Mouse (Mus musculus): ENCODE measurements at regions not wholly inside any gene's neighbourhood (a gene's known extent, or its start where the extent isn't known, plus 50 kb on each side); places are given as distances from the start of the nearest gene placed in this dataset.
"Not testable (repeated sequence)": the region's sequence is repeated elsewhere in the genome, so short reads cannot be mapped to it uniquely, and the experiment has no call there.

- DNase-seq, result no peak
Measured at GRCm38 (mm10) chr1:30751138-30751907, 122.4 kb downstream of the Phf3 start.

GRCm38 (mm10) chr1:30741955-30742354, 131.8 kb downstream of the Phf3 start:
- DNase-seq, result no peak

- no peak for DNase-seq
Measured at GRCm38 (mm10) chr1:30740831-30741230, 132.9 kb downstream of the Phf3 start.

GRCm38 (mm10) chr1:30721519-30721918, 152.2 kb downstream of the Phf3 start:
- no peak for DNase-seq

GRCm38 (mm10) chr1:30720829-30721228, 152.9 kb downstream of the Phf3 start:
- DNase-seq, result no peak

GRCm38 (mm10) chr1:30718578-30718977, 155.1 kb downstream of the Phf3 start:
- DNase-seq, result no peak

GRCm38 (mm10) chr1:30716346-30716745, 157.4 kb downstream of the Phf3 start:
- no peak for DNase-seq

- no peak for DNase-seq
Measured at GRCm38 (mm10) chr1:30701116-30701515, 172.6 kb downstream of the Phf3 start.

- DNase-seq, result peak; percentile 75
Measured at GRCm38 (mm10) chr1:30700399-30701081, 173.2 kb downstream of the Phf3 start.

- DNase-seq, result no peak
Measured at GRCm38 (mm10) chr1:30696342-30696741, 177.4 kb downstream of the Phf3 start.

- DNase-seq, result no peak
Measured at GRCm38 (mm10) chr1:30685318-30685717, 188.4 kb downstream of the Phf3 start.

- no peak for DNase-seq
Measured at GRCm38 (mm10) chr1:30683889-30684288, 189.8 kb downstream of the Phf3 start.

- peak; percentile 32 for DNase-seq
Measured at GRCm38 (mm10) chr1:30639807-30640206, 233.9 kb downstream of the Phf3 start.

- DNase-seq, result no peak
Measured at GRCm38 (mm10) chr1:30632760-30633159, 241.0 kb downstream of the Phf3 start.

- DNase-seq, result not testable (repeated sequence)
Measured at GRCm38 (mm10) chr1:30627796-30628195, 245.9 kb downstream of the Phf3 start.

GRCm38 (mm10) chr1:30595122-30595730, 278.5 kb downstream of the Phf3 start:
- no peak for DNase-seq

GRCm38 (mm10) chr1:30594036-30594435, 279.7 kb downstream of the Phf3 start:
- no peak for DNase-seq

- DNase-seq, result no peak
Measured at GRCm38 (mm10) chr1:30590721-30591120, 283.0 kb downstream of the Phf3 start.

- peak; percentile 16 for DNase-seq
Measured at GRCm38 (mm10) chr1:30588885-30589284, 284.8 kb downstream of the Phf3 start.

- DNase-seq, result no peak
Measured at GRCm38 (mm10) chr1:30588336-30588735, 285.4 kb downstream of the Phf3 start.

GRCm38 (mm10) chr1:30584806-30585205, 288.9 kb downstream of the Phf3 start:
- DNase-seq, result peak; percentile 68

- no peak for DNase-seq
Measured at GRCm38 (mm10) chr1:30583860-30584259, 289.9 kb downstream of the Phf3 start.

- no peak for DNase-seq
Measured at GRCm38 (mm10) chr1:30564757-30565156, 309.0 kb downstream of the Phf3 start.

- not testable (repeated sequence) for DNase-seq
Measured at GRCm38 (mm10) chr1:30548761-30549160, 325.0 kb downstream of the Phf3 start.

All from embryo, embryonic 11 days (tissue).